Mouse (Mus musculus) kidney, embryonic 16.5 days (tissue): ENCODE results near the gene Filip1. TPM values are rescaled to one million over a fixed set of nuclear protein-coding genes. Genes with fewer than 3 reads are reported as not detected.

Source experiments
- ATAC-seq: fragments of 200-750 bp; cut with Nextera tagmentation; 2 replicates; pipeline ENCODE4 v1.8.0; 2017; ENCODE audit warnings: moderate TSS enrichment; ENCODE audit not compliant: low FRiP score, low TSS enrichment
- H3K27ac ChIP-seq: fragments of 300-500 bp; sonication (generic); 2 replicates; pipeline ENCODE4 v1.5.1; 2014; ENCODE audit warnings: low read length
- H3K27me3 ChIP-seq: fragments of 300-500 bp; sonication (generic); 2 replicates; pipeline ENCODE4 v1.6.1; 2014; ENCODE audit warnings: low read length, control low read depth, mixed read lengths; ENCODE audit not compliant: insufficient read depth
- H3K36me3 ChIP-seq: fragments of 300-500 bp; sonication (generic); 2 replicates; pipeline ENCODE4 v1.6.1; 2014; ENCODE audit warnings: low read length, control low read depth, mixed read lengths; ENCODE audit not compliant: insufficient read depth
- H3K4me1 ChIP-seq: fragments of 300-500 bp; sonication (generic); 2 replicates; pipeline ENCODE4 v1.6.1; 2014; ENCODE audit warnings: low read length, control low read depth, mixed read lengths; ENCODE audit not compliant: insufficient read depth
- H3K4me2 ChIP-seq: fragments of 300-500 bp; sonication (generic); replicated peaks from 2 replicates; pipeline ENCODE4 v1.6.1; 2014; ENCODE audit warnings: low read depth, low read length
- H3K4me3 ChIP-seq: fragments of 300-500 bp; sonication (generic); 2 replicates; pipeline ENCODE4 v1.5.1; 2014; ENCODE audit warnings: mild to moderate bottlenecking, low read length
- H3K9ac ChIP-seq: fragments of 300-500 bp; sonication (generic); replicated peaks from 2 replicates; pipeline ENCODE4 v1.6.1; 2014; ENCODE audit warnings: low read length
- H3K9me3 ChIP-seq: fragments of 300-500 bp; sonication (generic); 2 replicates; pipeline ENCODE4 v1.6.1; 2016; ENCODE audit warnings: low read length, control low read depth
- WGBS: fragments of 180-500 bp; shearing (Covaris S2); extraction: QIAGEN DNeasy Blood & Tissue Kit; methylation state at CpG from one replicate; pipeline ENCODE4 v1.1.7; 2014; 5-methylcytosine and 5-hydroxymethylcytosine counted together
- polyA plus RNA-seq: library from polyadenylated mRNA; unstranded; fragments of >200 nt; fragmentation: Nextera tagmentation; extraction: Ambion mirVana; gene quantifications from 2 replicates; pipeline ENCODE4 v1.2.1, GENCODE M21; 2015

The Filip1 gene
- polyA plus RNA-seq, 1 experiment from 2014 or later: 5.2 TPM

GRCm38 (mm10) chr9:79954944-79955343 is 57.7 kb downstream of the Filip1 start:
- no peak overlapping the region for H3K27ac ChIP-seq
- no peaks in the 10 kb centered on the region for H3K36me3 ChIP-seq
- H3K27me3 ChIP-seq: no peaks in the 10 kb centered on the region
- no peak overlapping the region for H3K4me3 ChIP-seq
- H3K9ac ChIP-seq: no peak overlapping the region
- no peak overlapping the region for H3K4me2 ChIP-seq
- ATAC-seq: no peak
- H3K9me3 ChIP-seq: no peaks in the 10 kb centered on the region
- peaks cover 6% of the 10 kb centered on the region; the same call in 1 of the 2 replicates for H3K4me1 ChIP-seq
- WGBS: 39% methylated on average over 5 of the region's 5 CpGs

DNA sequence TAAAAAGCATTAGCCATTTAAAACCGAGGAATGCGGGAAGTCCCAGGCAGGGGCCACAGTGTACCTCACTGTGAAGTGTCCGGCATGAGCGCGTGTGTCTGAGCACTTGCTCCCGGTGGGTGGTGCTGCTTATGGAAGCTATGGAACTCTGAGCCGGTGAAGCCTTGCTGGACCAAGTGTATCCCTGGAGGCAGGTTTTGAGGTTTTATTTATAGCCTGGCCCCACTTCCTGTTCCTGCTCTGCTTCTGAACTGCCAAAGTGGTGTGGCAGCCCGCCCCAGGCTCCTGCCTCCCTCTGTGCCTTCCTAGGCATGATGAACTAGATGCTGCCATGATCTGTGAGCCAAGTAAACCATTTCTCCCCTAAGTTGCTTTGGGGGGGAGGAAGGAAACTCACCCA is 60.7 kb downstream of the Filip1 start:
- 0 out of 2 replicates have a peak overlapping the region, but pooled peaks have one; percentile 14 for H3K4me2 ChIP-seq
- WGBS: 45% methylated on average over 8 of the region's 8 CpGs
- no peak overlapping the region for H3K4me3 ChIP-seq
- no peak overlapping the region for H3K27ac ChIP-seq
- H3K27me3 ChIP-seq: no peaks in the 10 kb centered on the region
- no peak for ATAC-seq
- H3K36me3 ChIP-seq: no peaks in the 10 kb centered on the region
- no peak overlapping the region for H3K9ac ChIP-seq
- peaks cover 6% of the 10 kb centered on the region; the same call in 1 of the 2 replicates for H3K4me1 ChIP-seq
- no peaks in the 10 kb centered on the region for H3K9me3 ChIP-seq

DNA sequence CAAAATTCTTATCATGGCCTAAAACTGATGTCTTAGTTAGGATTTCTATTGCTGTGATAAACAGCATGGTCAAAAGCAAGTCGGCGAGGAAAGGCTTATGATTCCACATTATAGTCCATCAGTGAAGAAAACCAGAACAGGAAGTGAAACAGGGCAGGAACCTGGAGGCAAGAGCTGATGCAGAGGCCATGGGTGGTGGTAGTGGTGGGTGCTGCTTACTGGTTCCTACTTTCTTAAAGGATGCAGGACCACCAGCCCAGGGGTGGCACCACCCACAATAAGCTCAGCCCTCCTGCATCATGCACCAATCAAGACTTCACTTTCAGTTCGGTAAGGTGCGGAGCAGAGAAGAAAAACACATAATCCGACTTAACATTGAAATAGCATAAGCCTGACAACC is 61.3 kb downstream of the Filip1 start:
- Histone ChIP-seq H3K27ac (no peak overlapping the region), H3K4me3 (no peak overlapping the region), H3K36me3 (no peaks in the 10 kb centered on the region), H3K4me2 (no peak overlapping the region), H3K9me3 (no peaks in the 10 kb centered on the region), H3K9ac (no peak overlapping the region), H3K4me1 (peaks cover 6% of the 10 kb centered on the region; the same call in 1 of the 2 replicates), H3K27me3 (no peaks in the 10 kb centered on the region)
- WGBS: 90% methylated on average over 5 of the region's 5 CpGs
- no peak for ATAC-seq

DNA sequence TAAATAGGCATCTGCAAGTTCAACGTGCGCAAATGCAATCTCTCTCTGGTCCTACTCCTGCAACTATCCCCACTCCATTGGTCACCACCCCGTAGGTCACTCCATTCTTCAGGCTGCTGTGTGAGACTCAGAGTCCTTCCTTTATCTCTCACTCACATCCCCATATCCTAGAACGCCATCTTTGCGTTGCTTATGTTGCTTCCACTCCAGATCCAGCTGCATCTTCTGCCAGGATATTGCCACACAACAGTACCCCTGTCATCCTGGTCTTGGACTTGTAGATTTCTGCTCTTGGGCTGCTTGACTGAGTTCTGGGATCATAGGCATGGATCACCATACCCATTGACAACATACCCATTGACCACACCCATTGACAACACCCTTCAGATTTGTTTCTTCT is 62.0 kb downstream of the Filip1 start:
- 94% methylated on average over 5 of the region's 5 CpGs for WGBS
- no peak overlapping the region for H3K4me2 ChIP-seq
- no peaks in the 10 kb centered on the region for H3K9me3 ChIP-seq
- no peak overlapping the region for H3K9ac ChIP-seq
- peaks cover 6% of the 10 kb centered on the region; the same call in 1 of the 2 replicates for H3K4me1 ChIP-seq
- H3K4me3 ChIP-seq: no peak overlapping the region
- H3K27ac ChIP-seq: no peak overlapping the region
- H3K36me3 ChIP-seq: no peaks in the 10 kb centered on the region
- no peak for ATAC-seq
- no peaks in the 10 kb centered on the region for H3K27me3 ChIP-seq

GRCm38 (mm10) chr9:79950038-79950437 is 62.6 kb downstream of the Filip1 start:
- Histone ChIP-seq H3K27ac (no peak overlapping the region), H3K27me3 (no peaks in the 10 kb centered on the region), H3K36me3 (no peaks in the 10 kb centered on the region), H3K9me3 (no peaks in the 10 kb centered on the region), H3K4me2 (no peak overlapping the region), H3K4me3 (no peak overlapping the region), H3K9ac (no peak overlapping the region), H3K4me1 (peaks cover 6% of the 10 kb centered on the region; the same call in 1 of the 2 replicates)
- WGBS: 64% methylated on average over 6 of the region's 6 CpGs
- ATAC-seq: no peak

GRCm38 (mm10) chr9:79948376-79948775 is 64.3 kb downstream of the Filip1 start:
- Histone ChIP-seq H3K4me3 (no peak overlapping the region), H3K9ac (no peak overlapping the region), H3K27ac (no peak overlapping the region), H3K4me1 (peaks cover 8% of the 10 kb centered on the region; the same call in 1 of the 2 replicates), H3K27me3 (no peaks in the 10 kb centered on the region), H3K4me2 (no peak overlapping the region), H3K36me3 (no peaks in the 10 kb centered on the region), H3K9me3 (no peaks in the 10 kb centered on the region)
- ATAC-seq: no peak
- 52% methylated on average over 2 of the region's 2 CpGs for WGBS

- WGBS: 42% methylated on average over 2 of the region's 2 CpGs
- ATAC-seq: no peak
- H3K9me3 ChIP-seq: no peaks in the 10 kb centered on the region
Observed at GRCm38 (mm10) chr9:79947973-79948372, 64.7 kb downstream of the Filip1 start.

GRCm38 (mm10) chr9:79947414-79947813 is 65.2 kb downstream of the Filip1 start:
- Histone ChIP-seq H3K4me3 (no peak overlapping the region), H3K27me3 (no peaks in the 10 kb centered on the region), H3K36me3 (no peaks in the 10 kb centered on the region), H3K9me3 (no peaks in the 10 kb centered on the region), H3K27ac (no peak overlapping the region), H3K4me2 (no peak overlapping the region), H3K9ac (no peak overlapping the region), H3K4me1 (peaks cover 8% of the 10 kb centered on the region; the same call in 1 of the 2 replicates)
- 51% methylated on average over 3 of the region's 3 CpGs for WGBS
- no peak for ATAC-seq

More at GRCm38 (mm10) chr9:79947973-79948372, 64.7 kb downstream of the Filip1 start:
- no peaks in the 10 kb centered on the region for H3K27me3 ChIP-seq
- H3K4me1 ChIP-seq: peaks cover 8% of the 10 kb centered on the region; the same call in 1 of the 2 replicates
- no peak overlapping the region for H3K9ac ChIP-seq
- no peak overlapping the region for H3K4me3 ChIP-seq
- H3K27ac ChIP-seq: no peak overlapping the region
- H3K36me3 ChIP-seq: no peaks in the 10 kb centered on the region
- H3K4me2 ChIP-seq: no peak overlapping the region

- H3K27ac ChIP-seq: no peak overlapping the region
Observed at GRCm38 (mm10) chr9:79944872-79945271, 67.8 kb downstream of the Filip1 start.

DNA sequence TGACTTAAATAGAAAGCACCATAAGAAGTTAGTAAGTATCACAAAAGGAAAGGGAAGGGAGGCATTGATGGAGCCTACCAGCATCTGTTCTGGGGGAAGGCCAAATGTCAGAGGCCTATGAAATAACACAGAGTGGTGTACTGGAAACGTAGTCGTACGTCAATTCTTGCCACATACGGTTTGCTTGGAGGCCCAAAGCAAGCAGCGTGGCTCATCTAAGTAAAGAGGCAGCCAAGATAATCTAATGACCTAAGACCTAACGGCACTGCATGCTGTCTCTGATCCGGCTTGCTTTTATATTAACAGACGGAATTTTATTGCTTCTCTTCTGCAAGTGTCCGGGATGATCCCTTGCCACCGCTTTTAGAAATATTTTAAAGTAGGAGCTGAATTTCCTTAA is 68.7 kb downstream of the Filip1 start:
- Histone ChIP-seq H3K9me3 (no peaks in the 10 kb centered on the region), H3K9ac (no peak overlapping the region), H3K4me1 (0 out of 2 replicates have a peak, but pooled peaks cover 2% of the 10 kb centered on the region), H3K27me3 (no peaks in the 10 kb centered on the region), H3K4me2 (no peak overlapping the region), H3K27ac (no peak overlapping the region), H3K36me3 (no peaks in the 10 kb centered on the region), H3K4me3 (no peak overlapping the region)
- no peak for ATAC-seq
- WGBS: 47% methylated on average over 10 of the region's 10 CpGs

More at GRCm38 (mm10) chr9:79944872-79945271, 67.8 kb downstream of the Filip1 start:
- Histone ChIP-seq H3K36me3 (no peaks in the 10 kb centered on the region), H3K9me3 (no peaks in the 10 kb centered on the region), H3K4me1 (0 out of 2 replicates have a peak, but pooled peaks cover 2% of the 10 kb centered on the region), H3K27me3 (no peaks in the 10 kb centered on the region), H3K4me3 (no peak overlapping the region), H3K9ac (no peak overlapping the region), H3K4me2 (no peak overlapping the region)
- 61% methylated on average over 6 of the region's 6 CpGs for WGBS
- no peak for ATAC-seq
